Mouse (Mus musculus) liver, adult (tissue): ENCODE results near the gene Fibp.

Experiments
- GATA4 ChIP-seq: IDR thresholded peaks from 2 replicates; pipeline ENCODE4 v1.6.1; 2014; ENCODE audit warnings: mild to moderate bottlenecking, low read length; ENCODE audit not compliant: insufficient replicate concordance

The Fibp gene

GRCm38 (mm10) chr19:5425906-5426565, 34.4 kb upstream of the Fibp start:
- no peak for TF ChIP-seq GATA4

- TF ChIP-seq GATA4: no peak
These were observed 33.6 kb upstream of the Fibp start for GRCm38 (mm10) chr19:5426640-5427290.

GRCm38 (mm10) chr19:5428083-5428482, 32.3 kb upstream of the Fibp start:
- no peak for TF ChIP-seq GATA4

GRCm38 (mm10) chr19:5429219-5429618, 31.2 kb upstream of the Fibp start:
- no peak for TF ChIP-seq GATA4

- TF ChIP-seq GATA4: no peak
These were observed 30.6 kb upstream of the Fibp start for GRCm38 (mm10) chr19:5429806-5430205.

GRCm38 (mm10) chr19:5430408-5430807, 30.0 kb upstream of the Fibp start:
- no peak for TF ChIP-seq GATA4

GRCm38 (mm10) chr19:5431911-5432464, 28.4 kb upstream of the Fibp start:
- no peak for TF ChIP-seq GATA4

- no peak for TF ChIP-seq GATA4
These were observed 27.2 kb upstream of the Fibp start for GRCm38 (mm10) chr19:5432992-5433852.

- no peak for TF ChIP-seq GATA4
These were observed 26.5 kb upstream of the Fibp start for GRCm38 (mm10) chr19:5433951-5434350.

GRCm38 (mm10) chr19:5444371-5444908, 16.0 kb upstream of the Fibp start:
- no peak for TF ChIP-seq GATA4

- TF ChIP-seq GATA4: no peak
These were observed 15.5 kb upstream of the Fibp start for GRCm38 (mm10) chr19:5444954-5445353.

GRCm38 (mm10) chr19:5445747-5446146, 14.7 kb upstream of the Fibp start:
- TF ChIP-seq GATA4: no peak

- no peak for TF ChIP-seq GATA4
These were observed 12.7 kb upstream of the Fibp start, which contains the start of gene Fosl1 for GRCm38 (mm10) chr19:5447515-5448353. Gene Fosl1 (plus strand): TSS chr19:5447547.
